Mouse (Mus musculus) brown adipose tissue, adult 24 weeks (tissue): ENCODE results near the gene Mcoln2. TPM values are rescaled to one million over a fixed set of nuclear protein-coding genes. Genes with fewer than 3 reads are reported as not detected.
"Not testable (repeated sequence)": the region's sequence is repeated elsewhere in the genome, so short reads cannot be mapped to it uniquely, and the experiment has no call there.

Source experiments
- H3K27ac ChIP-seq: fragments of 200-500 bp; replicated peaks from 2 replicates; pipeline ENCODE4 v1.5.1; 2012; ENCODE audit warnings: low read depth, mild to moderate bottlenecking, low read length
- H3K4me1 ChIP-seq: fragments of 200-500 bp; 2 replicates; pipeline ENCODE4 v1.6.1; 2012; ENCODE audit warnings: low read length, mixed read lengths; ENCODE audit not compliant: control insufficient read depth, insufficient read depth, insufficient read length
- H3K4me3 ChIP-seq: fragments of 200-500 bp; 2 replicates; pipeline ENCODE4 v1.5.1; 2012; ENCODE audit warnings: low read depth, mild to moderate bottlenecking, low read length, moderate library complexity; ENCODE audit not compliant: insufficient read depth
- polyA plus RNA-seq: library from polyadenylated mRNA; stranded (reverse); fragments of >200 nt; gene quantifications from 2 replicates; pipeline ENCODE4 v1.2.4, GENCODE M21; 2012; ENCODE audit not compliant: missing spikeins, insufficient read depth, insufficient read length

The Mcoln2 gene
- polyA plus RNA-seq, 1 experiment = not detected

- Histone ChIP-seq H3K4me3 (no peak overlapping the region), H3K27ac (no peak overlapping the region), H3K4me1 (peaks cover 4% of the 10 kb centered on the region; the same call in 1 of the 2 replicates)
Observed at GRCm38 (mm10) chr3:146192507-146192906, 42.9 kb downstream of the Mcoln2 start.

GRCm38 (mm10) chr3:146195153-146195552 is 45.5 kb downstream of the Mcoln2 start:
- Histone ChIP-seq H3K27ac (no peak overlapping the region), H3K4me3 (no peak overlapping the region), H3K4me1 (peaks cover 4% of the 10 kb centered on the region; the same call in 1 of the 2 replicates)

GRCm38 (mm10) chr3:146196301-146196700 is 46.7 kb downstream of the Mcoln2 start:
- Histone ChIP-seq H3K4me3 (no peak overlapping the region), H3K27ac (no peak overlapping the region), H3K4me1 (peaks cover 4% of the 10 kb centered on the region; the same call in 1 of the 2 replicates)

GRCm38 (mm10) chr3:146196780-146197743 is 47.4 kb downstream of the Mcoln2 start:
- Histone ChIP-seq H3K27ac (no peak overlapping the region), H3K4me1 (peaks cover 4% of the 10 kb centered on the region; the same call in 1 of the 2 replicates), H3K4me3 (no peak overlapping the region)

GRCm38 (mm10) chr3:146197785-146198184 is 48.2 kb downstream of the Mcoln2 start:
- H3K27ac ChIP-seq = no peak overlapping the region
- peaks cover 4% of the 10 kb centered on the region; the same call in 1 of the 2 replicates for H3K4me1 ChIP-seq
- H3K4me3 ChIP-seq = no peak overlapping the region

- no peak overlapping the region for H3K4me3 ChIP-seq
- H3K27ac ChIP-seq = no peak overlapping the region
- H3K4me1 ChIP-seq = peaks cover 4% of the 10 kb centered on the region; the same call in 1 of the 2 replicates
Observed at GRCm38 (mm10) chr3:146198803-146199481, 49.3 kb downstream of the Mcoln2 start.

- peaks cover 4% of the 10 kb centered on the region; the same call in 1 of the 2 replicates for H3K4me1 ChIP-seq
- H3K27ac ChIP-seq = no peak overlapping the region
- no peak overlapping the region for H3K4me3 ChIP-seq
Observed at GRCm38 (mm10) chr3:146199486-146199885, 49.9 kb downstream of the Mcoln2 start.

- Histone ChIP-seq H3K4me1 (no peaks in the 10 kb centered on the region), H3K27ac (no peak overlapping the region), H3K4me3 (no peak overlapping the region)
Observed at GRCm38 (mm10) chr3:146204375-146204774, 54.7 kb downstream of the Mcoln2 start.

GRCm38 (mm10) chr3:146205305-146205704 is 55.7 kb downstream of the Mcoln2 start:
- Histone ChIP-seq H3K27ac (no peak overlapping the region), H3K4me1 (no peaks in the 10 kb centered on the region), H3K4me3 (no peak overlapping the region)

GRCm38 (mm10) chr3:146206635-146207034 is 57.0 kb downstream of the Mcoln2 start:
- Histone ChIP-seq H3K4me3 (no peak overlapping the region), H3K27ac (no peak overlapping the region), H3K4me1 (no peaks in the 10 kb centered on the region)

GRCm38 (mm10) chr3:146207440-146207839 is 57.8 kb downstream of the Mcoln2 start:
- no peak overlapping the region for H3K27ac ChIP-seq
- H3K4me1 ChIP-seq = no peaks in the 10 kb centered on the region
- H3K4me3 ChIP-seq = no peak overlapping the region

GRCm38 (mm10) chr3:146209759-146210158 is 60.1 kb downstream of the Mcoln2 start:
- H3K4me3 ChIP-seq, H3K4me1 ChIP-seq, H3K27ac ChIP-seq: not testable (repeated sequence)

- Histone ChIP-seq H3K4me1 (no peaks in the 10 kb centered on the region), H3K27ac (no peak overlapping the region), H3K4me3 (no peak overlapping the region)
Observed at GRCm38 (mm10) chr3:146211141-146211747, 61.6 kb downstream of the Mcoln2 start.

- Histone ChIP-seq H3K4me3 (no peak overlapping the region), H3K4me1 (no peaks in the 10 kb centered on the region), H3K27ac (no peak overlapping the region)
Observed at GRCm38 (mm10) chr3:146211964-146212363, 62.3 kb downstream of the Mcoln2 start.

GRCm38 (mm10) chr3:146213336-146213735 is 63.7 kb downstream of the Mcoln2 start:
- no peaks in the 10 kb centered on the region for H3K4me1 ChIP-seq
- H3K27ac ChIP-seq = no peak overlapping the region
- H3K4me3 ChIP-seq = no peak overlapping the region
